In genomic region chr2:31096119-31096518, GRCm38 (mm10) we compare ENCODE assay signal across 18 mouse cellular contexts. TPM values are rescaled to one million over a fixed set of nuclear protein-coding genes. Genes with fewer than 3 reads are reported as not detected.
DNase-seq lines count a peak whose midpoint lies in the region; ATAC-seq and TF ChIP-seq lines count a peak whose summit lies in the region.
"Had no signal": no experiment of that assay in that cellular context is flagged by ENCODE, and none has a peak within 500 bp of the region (broad histone marks: within the 10 kb centered on the region; RNA-seq: fewer than 3 reads in every experiment).

No protein-coding gene starts in this region.

- H3K9ac ChIP-seq in hindbrain, embryonic 15.5 days = no peak overlapping the region
- no peak overlapping the region for H3K9ac ChIP-seq in kidney, postnatal 0 days (ENCODE audit: low read depth, low read length)
- no peak overlapping the region for H3K9ac ChIP-seq in forebrain, embryonic 14.5 days (ENCODE audit: low read length)
- H3K9ac ChIP-seq: embryonic facial prominence, embryonic 13.5 days; liver, embryonic 12.5 days; lung, embryonic 14.5 days had no signal

- DNase-seq in kidney, adult 18-20 months = peak; percentile 45
- no peak for DNase-seq in kidney, adult 11 months
- DNase-seq in kidney, postnatal 0 days (ENCODE audit: low spot score) = peak; percentile 50
- no peak for DNase-seq in embryo, embryonic 9.5 days (ENCODE audit: extremely low spot score)
- DNase-seq in gastrocnemius, postnatal 25 days = no peak
- DNase-seq in forebrain, embryonic 14.5 days (ENCODE audit: low spot score) = no peak
- DNase-seq: adrenal gland, adult 8-10 months; heart, postnatal 14 days; lung, embryonic 14.5 days; right cerebral cortex, postnatal 4 days; thymus, postnatal 4 days had no signal

- WGBS in hindbrain, embryonic 15.5 days = 55% methylated on average over 15 of the region's 15 CpGs
- WGBS in kidney, postnatal 0 days = 42% methylated on average over 15 of the region's 15 CpGs
- WGBS in forebrain, embryonic 14.5 days = 66% methylated on average over 15 of the region's 15 CpGs

- peak; percentile 42; the same call in 1 of the 2 replicates for ATAC-seq in hindbrain, embryonic 15.5 days (ENCODE audit: low FRiP score, low read depth)
- no peak for ATAC-seq in kidney, postnatal 0 days (replicated peaks; ENCODE audit: low FRiP score, low read depth)
- no peak for ATAC-seq in forebrain, embryonic 14.5 days
- ATAC-seq: liver, embryonic 12.5 days had no signal

- no peak overlapping the region for H3K4me3 ChIP-seq in hindbrain, embryonic 15.5 days
- no peak overlapping the region for H3K4me3 ChIP-seq in kidney, postnatal 0 days (replicated peaks; ENCODE audit: low read depth, low read length)
- H3K4me3 ChIP-seq in forebrain, embryonic 14.5 days (ENCODE audit: low read depth, low read length) = no peak overlapping the region
- H3K4me3 ChIP-seq: embryonic facial prominence, embryonic 13.5 days; left cerebral cortex, adult 2 months; liver, embryonic 12.5 days had no signal

- no peak overlapping the region for H3K27ac ChIP-seq in hindbrain, embryonic 15.5 days (replicated peaks)
- no peak overlapping the region for H3K27ac ChIP-seq in kidney, postnatal 0 days
- H3K27ac ChIP-seq in forebrain, embryonic 14.5 days (ENCODE audit: low read depth, low read length) = no peak overlapping the region
- H3K27ac ChIP-seq: embryonic facial prominence, embryonic 13.5 days; left cerebral cortex, adult 2 months; liver, embryonic 12.5 days; macrophage had no signal

- H3K9me3 ChIP-seq in hindbrain, embryonic 15.5 days = no peaks in the 10 kb centered on the region
- H3K9me3 ChIP-seq in kidney, postnatal 0 days (replicated peaks; ENCODE audit: low read length) = no peaks in the 10 kb centered on the region
- H3K9me3 ChIP-seq in forebrain, embryonic 14.5 days (replicated peaks; ENCODE audit: control insufficient read depth, low read length) = no peaks in the 10 kb centered on the region
- H3K9me3 ChIP-seq: embryonic facial prominence, embryonic 13.5 days; liver, embryonic 12.5 days had no signal

- no peak for TF ChIP-seq CTCF in kidney, postnatal 0 days (IDR thresholded peaks at IDR 0.05; ENCODE audit: low read depth)

- no peaks in the 10 kb centered on the region for H3K36me3 ChIP-seq in hindbrain, embryonic 15.5 days
- 0 out of 2 replicates have a peak, but pooled peaks cover 2% of the 10 kb centered on the region for H3K36me3 ChIP-seq in kidney, postnatal 0 days (ENCODE audit: insufficient read depth, low read length)
- 0 out of 2 replicates have a peak, but pooled peaks cover 7% of the 10 kb centered on the region for H3K36me3 ChIP-seq in forebrain, embryonic 14.5 days (ENCODE audit: control insufficient read depth, insufficient read depth, low read length)

- no peak overlapping the region for H3K4me2 ChIP-seq in hindbrain, embryonic 15.5 days
- no peak overlapping the region for H3K4me2 ChIP-seq in kidney, postnatal 0 days (ENCODE audit: low read length)
- H3K4me2 ChIP-seq in forebrain, embryonic 14.5 days (ENCODE audit: low read length) = no peak overlapping the region
- H3K4me2 ChIP-seq: embryonic facial prominence, embryonic 13.5 days; heart, embryonic 11.5 days; liver, embryonic 12.5 days; lung, embryonic 14.5 days; midbrain, embryonic 11.5 days had no signal

- H3K4me1 ChIP-seq in hindbrain, embryonic 15.5 days (replicated peaks) = no peaks in the 10 kb centered on the region
- no peaks in the 10 kb centered on the region for H3K4me1 ChIP-seq in kidney, postnatal 0 days (replicated peaks; ENCODE audit: insufficient read depth, low read length)
- no peaks in the 10 kb centered on the region for H3K4me1 ChIP-seq in forebrain, embryonic 14.5 days (ENCODE audit: control insufficient read depth, insufficient read depth, low read length)
- H3K4me1 ChIP-seq: embryonic facial prominence, embryonic 13.5 days had no signal

- H3K27me3 ChIP-seq in hindbrain, embryonic 15.5 days = no peaks in the 10 kb centered on the region
- no peaks in the 10 kb centered on the region for H3K27me3 ChIP-seq in kidney, postnatal 0 days (ENCODE audit: insufficient read depth, low read length)
- H3K27me3 ChIP-seq in forebrain, embryonic 14.5 days (replicated peaks; ENCODE audit: control insufficient read depth, insufficient read depth, low read length) = no peaks in the 10 kb centered on the region
- H3K27me3 ChIP-seq: embryonic facial prominence, embryonic 13.5 days; liver, embryonic 12.5 days had no signal

RNA-seq across cellular contexts. Expression of gene Fnbp1, which starts 45.7 kb away (rescaled TPM):
- 32.5 and 33.0 TPM in 2 replicates for polyA plus RNA-seq in hindbrain, embryonic 15.5 days (2015; fragmentation: Nextera tagmentation; extraction: Ambion mirVana)
- polyA plus RNA-seq in kidney, postnatal 0 days (2015; fragmentation: Nextera tagmentation; extraction: Ambion mirVana) = 12.3 and 14.0 TPM in 2 replicates
- 10 to 100 TPM; 10.1 to 10.9 TPM for total RNA-seq in gastrocnemius, postnatal 25 days (2021)
- 7.9 and 12.3 TPM in 2 replicates for polyA plus RNA-seq in forebrain, embryonic 14.5 days (2014; fragmentation: Nextera tagmentation; extraction: Ambion mirVana)

RNA-seq across cellular contexts. Expression of gene Gpr107, which starts 56.0 kb away (rescaled TPM):
- polyA plus RNA-seq in hindbrain, embryonic 15.5 days (2015; fragmentation: Nextera tagmentation; extraction: Ambion mirVana) = 38.0 and 39.0 TPM in 2 replicates
- polyA plus RNA-seq in kidney, postnatal 0 days (2015; fragmentation: Nextera tagmentation; extraction: Ambion mirVana) = 30.7 and 32.3 TPM in 2 replicates
- total RNA-seq in gastrocnemius, postnatal 25 days (2021) = 10 to 100 TPM; 24.1 to 24.8 TPM
- polyA plus RNA-seq in forebrain, embryonic 14.5 days (2014; fragmentation: Nextera tagmentation; extraction: Ambion mirVana) = 26.8 and 28.3 TPM in 2 replicates

Comparison
In these comparisons a context has a peak if more than half of its experiments do, and no peak if none do; other contexts are left out.
1. DNase-seq: peak in kidney, adult 18-20 months (single experiment) and kidney, postnatal 0 days (single experiment); none in kidney, adult 11 months (single experiment), embryo, embryonic 9.5 days (single experiment), gastrocnemius, postnatal 25 days (single experiment) and forebrain, embryonic 14.5 days (single experiment).